Mouse (Mus musculus) erythroblast, embryonic 14.5 days (primary cell): ENCODE data around the gene Nucks1. TPM values are rescaled to one million over a fixed set of nuclear protein-coding genes. Genes with fewer than 3 reads are reported as not detected.

ENCODE experiments used
- H3K27me3 ChIP-seq: 2 replicates; pipeline ENCODE4 v1.6.1; 2012; ENCODE audit warnings: inconsistent platforms; ENCODE audit not compliant: control insufficient read depth
- H3K36me3 ChIP-seq: 2 replicates; pipeline ENCODE4 v1.6.1; 2012; ENCODE audit warnings: mild to moderate bottlenecking, inconsistent platforms; ENCODE audit not compliant: control insufficient read depth
- H3K4me1 ChIP-seq: 2 replicates; pipeline ENCODE4 v1.6.1; 2012; ENCODE audit warnings: inconsistent platforms; ENCODE audit not compliant: control insufficient read depth
- H3K4me3 ChIP-seq: replicated peaks from 2 replicates; pipeline ENCODE3; 2012; ENCODE audit warnings: moderate library complexity, mild to moderate bottlenecking, inconsistent platforms
- H3K9me3 ChIP-seq: 2 replicates; pipeline ENCODE4 v1.6.1; 2012; ENCODE audit warnings: low read length, inconsistent platforms, mixed read lengths; ENCODE audit not compliant: control insufficient read depth
- GATA1 ChIP-seq: IDR thresholded peaks from 2 replicates; pipeline ENCODE4 v1.6.1; 2012; ENCODE audit warnings: low read length, inconsistent platforms, mixed read lengths
- TAL1 ChIP-seq: IDR thresholded peaks from 3 replicates; pipeline ENCODE4 v1.6.1; 2012; ENCODE audit warnings: low read length, inconsistent platforms, mixed read lengths
- polyA plus RNA-seq: library from polyadenylated mRNA; stranded (reverse); fragments of >175 nt; gene quantifications from 2 replicates; pipeline ENCODE4 v1.2.3, GENCODE M21; 2012

Nucks1 gene
- polyA plus RNA-seq, 1 experiment = 1.3 TPM

DNA sequence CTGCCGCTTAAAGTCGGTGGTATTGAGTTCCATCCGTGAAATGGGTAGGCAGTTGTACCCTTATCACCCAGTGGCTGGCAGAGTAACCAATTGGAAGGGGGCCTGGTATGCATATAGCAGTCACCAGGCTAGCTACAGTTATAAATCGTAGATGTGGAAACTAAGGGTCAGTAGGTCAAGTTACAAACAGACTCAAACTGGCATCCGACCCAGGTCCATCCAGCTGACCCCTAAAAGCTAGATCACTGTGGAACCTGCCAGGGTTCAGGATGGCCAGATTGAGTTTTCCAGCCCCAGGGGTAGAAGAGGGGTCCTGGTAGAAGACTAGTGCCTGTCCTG, 60.0 kb downstream of the Nucks1 start:
- Histone ChIP-seq H3K4me3 (no peak overlapping the region), H3K4me1 (no peaks in the 10 kb centered on the region; the same call in none of the 2 replicates), H3K27me3 (peaks cover 7% of the 10 kb centered on the region), H3K9me3 (no peaks in the 10 kb centered on the region), H3K36me3 (no peaks in the 10 kb centered on the region)
- TF ChIP-seq TAL1 (no peak), GATA1 (no peak)

GRCm38 (mm10) chr1:131970661-131971520, 60.6 kb downstream of the Nucks1 start:
- no peaks in the 10 kb centered on the region for H3K9me3 ChIP-seq
- no peaks in the 10 kb centered on the region; the same call in none of the 2 replicates for H3K4me1 ChIP-seq
- H3K27me3 ChIP-seq = peaks cover 2% of the 10 kb centered on the region; the same call in 1 of the 2 replicates
- H3K36me3 ChIP-seq = no peaks in the 10 kb centered on the region
- TF ChIP-seq GATA1 = no peak
- TF ChIP-seq TAL1 = no peak
- H3K4me3 ChIP-seq = no peak overlapping the region

DNA sequence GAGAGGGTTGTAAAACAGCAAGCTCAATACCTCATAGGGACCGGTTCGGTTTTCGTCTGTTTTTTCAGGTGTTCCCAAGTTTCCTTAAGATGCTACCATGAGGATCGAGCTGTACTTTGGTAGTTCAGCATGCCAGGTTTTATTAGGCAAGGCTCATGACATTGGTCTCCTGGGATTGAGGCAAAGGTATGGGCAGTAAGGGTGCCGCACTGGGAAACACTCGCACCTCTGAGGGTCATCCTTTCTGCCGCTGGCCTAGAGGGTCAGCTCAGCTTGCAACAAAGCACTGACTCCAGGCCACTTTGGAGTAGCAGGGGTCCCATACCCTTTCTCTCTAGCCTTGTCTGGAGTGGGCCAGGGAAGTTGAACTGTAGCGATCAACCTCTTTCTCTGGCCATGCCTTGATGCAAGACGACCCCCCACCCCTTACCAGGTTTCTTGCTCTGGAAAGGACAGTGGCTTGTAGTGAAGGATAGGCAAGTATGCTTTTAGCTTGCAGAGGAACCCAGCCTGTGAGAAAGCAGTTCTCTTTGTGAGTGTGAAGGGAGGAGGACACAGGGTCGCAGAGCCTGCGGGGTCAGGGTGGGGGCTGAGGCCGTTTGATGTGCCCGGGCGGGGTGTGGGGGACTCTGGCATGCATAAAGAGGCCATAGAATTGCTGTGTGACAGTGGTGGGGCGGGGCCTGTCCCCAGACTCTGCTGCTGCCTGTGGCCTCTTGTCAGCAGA, 61.6 kb downstream of the Nucks1 start:
- Histone ChIP-seq H3K9me3 (no peaks in the 10 kb centered on the region), H3K27me3 (no peaks in the 10 kb centered on the region), H3K4me1 (no peaks in the 10 kb centered on the region; the same call in none of the 2 replicates), H3K4me3 (no peak overlapping the region), H3K36me3 (no peaks in the 10 kb centered on the region; the same call in 1 of the 2 replicates)
- TF ChIP-seq GATA1 = no peak

GRCm38 (mm10) chr1:131972498-131973334, 62.4 kb downstream of the Nucks1 start:
- Histone ChIP-seq H3K4me1 (no peaks in the 10 kb centered on the region; the same call in none of the 2 replicates), H3K4me3 (no peak overlapping the region), H3K27me3 (no peaks in the 10 kb centered on the region), H3K9me3 (no peaks in the 10 kb centered on the region), H3K36me3 (no peaks in the 10 kb centered on the region; the same call in 1 of the 2 replicates)
- TF ChIP-seq GATA1 (no peak), TAL1 (no peak)

GRCm38 (mm10) chr1:131973991-131974390, 63.7 kb downstream of the Nucks1 start:
- TF ChIP-seq GATA1 (no peak), TAL1 (no peak)
- no peaks in the 10 kb centered on the region; the same call in 1 of the 2 replicates for H3K36me3 ChIP-seq
- no peaks in the 10 kb centered on the region; the same call in none of the 2 replicates for H3K4me1 ChIP-seq
- no peak overlapping the region for H3K4me3 ChIP-seq
- no peaks in the 10 kb centered on the region for H3K27me3 ChIP-seq
- no peaks in the 10 kb centered on the region for H3K9me3 ChIP-seq

GRCm38 (mm10) chr1:131976886-131977285, 66.6 kb downstream of the Nucks1 start:
- no peaks in the 10 kb centered on the region; the same call in 1 of the 2 replicates for H3K36me3 ChIP-seq
- H3K9me3 ChIP-seq = no peaks in the 10 kb centered on the region
- H3K4me1 ChIP-seq = no peaks in the 10 kb centered on the region

DNA sequence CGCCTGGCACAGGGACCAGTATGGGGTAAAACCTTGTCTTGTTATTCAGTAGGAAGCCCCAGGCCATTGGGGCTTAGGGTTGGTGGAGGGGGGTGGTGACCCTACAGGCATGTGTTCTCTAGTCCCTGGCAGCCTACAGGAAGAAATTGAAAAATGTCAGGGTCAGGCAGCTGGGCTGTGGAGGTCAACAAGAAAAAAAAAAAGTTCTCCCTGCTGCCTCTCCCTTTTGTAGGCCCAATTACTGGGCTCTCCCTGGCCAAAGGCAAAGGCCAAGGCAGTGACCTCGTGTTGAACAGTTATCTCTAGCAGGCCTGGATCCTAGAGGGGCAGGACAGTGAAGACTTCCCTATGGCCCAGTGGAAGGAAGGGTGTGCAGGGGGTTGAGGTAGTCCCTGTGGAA, 70.1 kb downstream of the Nucks1 start:
- Histone ChIP-seq H3K4me3 (no peak overlapping the region), H3K36me3 (no peaks in the 10 kb centered on the region; the same call in 1 of the 2 replicates), H3K4me1 (no peaks in the 10 kb centered on the region), H3K27me3 (no peaks in the 10 kb centered on the region), H3K9me3 (no peaks in the 10 kb centered on the region)
- TF ChIP-seq GATA1 (no peak), TAL1 (no peak)

More at GRCm38 (mm10) chr1:131976886-131977285, 66.6 kb downstream of the Nucks1 start:
- H3K27me3 ChIP-seq = no peaks in the 10 kb centered on the region
- H3K4me3 ChIP-seq = no peak overlapping the region
- no peak for TF ChIP-seq TAL1
- no peak for TF ChIP-seq GATA1

GRCm38 (mm10) chr1:131981378-131982013, 71.2 kb downstream of the Nucks1 start:
- no peaks in the 10 kb centered on the region; the same call in 1 of the 2 replicates for H3K36me3 ChIP-seq
- TF ChIP-seq GATA1 = no peak
- TF ChIP-seq TAL1 = no peak
- no peaks in the 10 kb centered on the region for H3K27me3 ChIP-seq
- H3K4me1 ChIP-seq = no peaks in the 10 kb centered on the region
- H3K9me3 ChIP-seq = no peaks in the 10 kb centered on the region
- H3K4me3 ChIP-seq = no peak overlapping the region
